Mouse (Mus musculus) forebrain, embryonic 10.5 days (tissue): Measurements from ENCODE around the gene Gtf2h4. TPM values are rescaled to one million over a fixed set of nuclear protein-coding genes. Genes with fewer than 3 reads are reported as not detected.

Experiments used
- DNase-seq: peaks from one replicate; pipeline ENCODE4 v3.0.0-alpha.2; 2017; ENCODE audit warnings: low spot score; ENCODE audit errors: extremely low spot score
- H3K27ac ChIP-seq: fragments of 300-500 bp; sonication (generic); 2 replicates; pipeline ENCODE4 v1.5.1; 2016; ENCODE audit warnings: mild to moderate bottlenecking
- H3K27me3 ChIP-seq: fragments of 300-500 bp; sonication (generic); 2 replicates; pipeline ENCODE4 v1.6.1; 2016; ENCODE audit warnings: mild to moderate bottlenecking; ENCODE audit not compliant: poor library complexity, severe bottlenecking
- H3K36me3 ChIP-seq: fragments of 300-500 bp; sonication (generic); replicated peaks from 2 replicates; pipeline ENCODE4 v1.6.1; 2016; ENCODE audit warnings: mild to moderate bottlenecking, moderate library complexity
- H3K4me1 ChIP-seq: fragments of 300-500 bp; sonication (generic); 2 replicates; pipeline ENCODE4 v1.6.1; 2016
- H3K4me3 ChIP-seq: fragments of 300-500 bp; sonication (generic); 2 replicates; pipeline ENCODE4 v1.5.1; 2016; ENCODE audit warnings: mild to moderate bottlenecking, moderate library complexity
- H3K9me3 ChIP-seq: fragments of 300-500 bp; sonication (generic); 2 replicates; pipeline ENCODE4 v1.6.1; 2016; ENCODE audit warnings: mild to moderate bottlenecking, moderate library complexity
- WGBS: fragments of 180-500 bp; shearing (Covaris S2); methylation state at CpG from one replicate; pipeline ENCODE4 v1.1.7; 2016; 5-methylcytosine and 5-hydroxymethylcytosine counted together
- polyA plus RNA-seq: library from polyadenylated mRNA; unstranded; fragments of >200 nt; fragmentation: Nextera tagmentation; extraction: Ambion mirVana; gene quantifications from 2 replicates; pipeline ENCODE4 v1.2.1, GENCODE M21; 2016

Gtf2h4 gene
- polyA plus RNA-seq, 1 experiment from 2014 or later: 59.3 TPM

GRCm38 (mm10) chr17:35703065-35703464 is 29.5 kb upstream of the Gtf2h4 start:
- Histone ChIP-seq H3K9me3 (no peaks in the 10 kb centered on the region), H3K4me1 (peaks cover 86% of the 10 kb centered on the region), H3K4me3 (peak overlapping the region; percentile 64), H3K27me3 (peaks cover 49% of the 10 kb centered on the region), H3K36me3 (peaks cover 12% of the 10 kb centered on the region), H3K27ac (peak overlapping the region; percentile 99)
- 5% methylated on average over 2 of the region's 2 CpGs for WGBS
- DNase-seq: no peak

DNA sequence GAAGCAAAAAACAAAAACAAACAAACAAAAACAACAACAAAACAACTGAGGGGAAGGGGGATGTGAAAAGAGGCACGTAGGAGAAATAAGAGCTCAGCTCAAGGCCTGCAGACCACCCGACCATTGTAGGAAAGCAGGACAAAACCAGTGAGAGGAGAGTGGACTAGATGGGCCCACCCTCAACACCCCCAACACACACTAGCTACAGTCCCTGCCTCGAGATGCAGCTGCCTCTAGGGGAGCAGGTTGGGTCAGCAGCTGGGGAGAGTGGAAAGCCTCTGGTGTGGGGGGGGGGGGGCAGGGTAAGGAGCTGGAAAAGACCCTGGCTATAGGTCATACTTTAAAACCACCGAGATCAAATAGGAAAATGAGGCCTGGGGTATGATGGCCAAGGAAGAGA is 29.1 kb upstream of the Gtf2h4 start:
- Histone ChIP-seq H3K27me3 (peaks cover 53% of the 10 kb centered on the region), H3K36me3 (peaks cover 12% of the 10 kb centered on the region), H3K4me3 (peak overlapping the region; percentile 64), H3K4me1 (peaks cover 88% of the 10 kb centered on the region), H3K9me3 (no peaks in the 10 kb centered on the region), H3K27ac (peak overlapping the region; percentile 99)
- WGBS: 6% methylated on average over 4 of the region's 4 CpGs
- peak; percentile 41 for DNase-seq

- peak; percentile 64 for DNase-seq
- peak overlapping the region; percentile 99 for H3K27ac ChIP-seq
- peaks cover 94% of the 10 kb centered on the region for H3K4me1 ChIP-seq
- H3K27me3 ChIP-seq: peaks cover 57% of the 10 kb centered on the region
- H3K9me3 ChIP-seq: no peaks in the 10 kb centered on the region
- peaks cover 12% of the 10 kb centered on the region for H3K36me3 ChIP-seq
- under 1% methylated on average over 16 of the region's 16 CpGs for WGBS
- H3K4me3 ChIP-seq: peak overlapping the region; percentile 64
Measured at GRCm38 (mm10) chr17:35701978-35702461, 28.5 kb upstream of the Gtf2h4 start.

DNA sequence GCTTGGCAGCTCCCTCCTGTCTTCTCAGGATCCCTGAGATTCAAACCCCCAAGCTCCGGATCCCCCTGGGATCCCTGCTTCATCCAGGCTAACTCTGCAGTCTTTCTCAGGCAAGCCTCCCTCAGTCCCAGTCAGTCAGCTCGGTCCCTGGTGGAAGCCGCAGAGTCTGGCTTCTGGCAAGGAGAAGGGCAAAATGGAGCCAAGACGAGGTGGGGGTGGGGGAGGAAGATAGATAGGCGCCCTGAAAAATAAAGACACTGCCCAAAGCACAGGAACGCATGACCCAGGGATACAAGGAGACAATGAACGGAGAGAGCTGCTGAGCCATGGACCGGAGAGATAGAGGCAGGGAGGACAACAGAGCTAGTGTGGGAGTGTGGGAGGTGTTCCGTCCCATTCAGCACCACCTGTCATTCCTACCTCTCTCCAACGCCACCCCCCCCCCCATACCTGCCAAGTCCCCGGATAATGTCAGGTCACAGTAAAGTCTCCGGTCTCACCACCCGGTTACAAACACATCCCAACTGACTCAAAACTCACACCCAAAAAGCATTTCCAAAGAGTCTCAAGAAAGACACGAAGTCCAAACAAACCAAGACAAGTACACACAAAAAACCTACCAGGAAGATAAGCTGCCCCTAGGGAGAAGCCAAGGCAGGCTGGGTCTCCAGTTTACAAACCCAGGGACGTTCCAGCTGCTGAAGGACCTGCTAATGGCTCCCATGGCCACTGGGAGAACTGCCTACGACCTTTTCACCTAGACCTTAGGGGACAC is 27.9 kb upstream of the Gtf2h4 start:
- peak overlapping the region; percentile 64 for H3K4me3 ChIP-seq
- peaks cover 57% of the 10 kb centered on the region for H3K27me3 ChIP-seq
- peak overlapping the region; percentile 99 for H3K27ac ChIP-seq
- WGBS: under 1% methylated on average over 16 of the region's 16 CpGs
- peaks cover 96% of the 10 kb centered on the region for H3K4me1 ChIP-seq
- no peaks in the 10 kb centered on the region for H3K9me3 ChIP-seq
- DNase-seq: peak; percentile 50
- H3K36me3 ChIP-seq: peaks cover 17% of the 10 kb centered on the region

DNA sequence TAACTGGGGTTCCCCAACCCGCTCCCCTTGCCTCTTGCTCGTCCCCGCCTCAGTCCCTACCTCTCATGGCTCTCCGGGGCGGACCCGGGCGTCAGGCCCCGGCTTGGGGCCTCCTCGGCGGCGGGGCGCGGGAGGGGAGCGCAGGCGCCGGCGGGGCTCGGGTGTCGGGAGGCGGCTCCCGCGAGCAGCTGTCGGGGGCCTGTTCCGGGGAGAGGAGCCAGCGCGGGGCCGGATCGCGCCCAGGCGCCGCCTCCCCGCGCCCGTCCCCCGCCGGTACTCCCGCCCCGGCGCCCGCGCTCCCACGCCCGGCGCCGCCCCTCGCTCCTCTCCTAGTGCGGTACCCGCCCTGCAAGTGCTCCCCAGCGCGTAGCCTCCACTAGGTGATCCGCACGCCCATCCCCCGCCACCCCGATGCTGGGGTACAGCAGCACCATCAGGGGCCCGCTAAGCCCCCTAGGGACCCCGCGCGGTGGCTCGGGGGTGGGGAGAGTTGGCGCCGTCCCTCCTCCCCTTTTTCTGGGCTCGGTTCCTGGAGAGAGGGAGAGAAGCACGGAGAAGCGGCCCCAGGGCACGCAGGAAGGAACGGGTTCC is 26.9 kb upstream of the Gtf2h4 start:
- H3K27me3 ChIP-seq: peaks cover 57% of the 10 kb centered on the region
- H3K36me3 ChIP-seq: peaks cover 26% of the 10 kb centered on the region
- H3K4me1 ChIP-seq: peaks cover 87% of the 10 kb centered on the region

GRCm38 (mm10) chr17:35699919-35700318 is 26.4 kb upstream of the Gtf2h4 start:
- H3K9me3 ChIP-seq: peaks cover 10% of the 10 kb centered on the region
- under 1% methylated on average over 19 of the region's 19 CpGs for WGBS
- peaks cover 57% of the 10 kb centered on the region for H3K27me3 ChIP-seq
- peaks cover 81% of the 10 kb centered on the region for H3K4me1 ChIP-seq
- DNase-seq: peak; percentile 43
- H3K4me3 ChIP-seq: peak overlapping the region; percentile 64
- H3K36me3 ChIP-seq: peaks cover 32% of the 10 kb centered on the region
- peak overlapping the region; percentile 99 for H3K27ac ChIP-seq

More for the DNA sequence above, 26.9 kb upstream of the Gtf2h4 start:
- DNase-seq: peak; percentile 46
- H3K4me3 ChIP-seq: peak overlapping the region; percentile 64
- H3K9me3 ChIP-seq: peaks cover 4% of the 10 kb centered on the region
- under 1% methylated on average over 61 of the region's 66 CpGs for WGBS
- peak overlapping the region; percentile 99 for H3K27ac ChIP-seq

DNA sequence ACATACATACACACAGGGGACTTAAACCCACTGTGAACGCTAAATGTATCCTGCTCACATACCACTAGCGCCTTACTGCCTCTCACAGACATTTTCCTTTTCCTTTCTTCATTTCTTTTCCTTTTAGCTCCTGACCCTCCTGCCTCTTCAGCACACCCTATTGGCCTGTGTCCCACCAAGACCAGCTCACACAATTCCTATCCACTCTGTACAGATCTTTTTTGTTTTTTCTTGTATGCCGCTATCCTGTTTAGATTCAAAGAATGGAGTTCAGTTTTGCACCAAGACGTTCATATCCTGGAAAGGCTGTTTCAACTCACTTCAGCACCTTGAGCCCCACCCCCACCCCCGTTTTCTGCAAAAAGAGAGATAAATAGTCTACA is 25.0 kb upstream of the Gtf2h4 start:
- 33% methylated on average over 5 of the region's 5 CpGs for WGBS
- H3K27ac ChIP-seq: peak overlapping the region; percentile 99
- peak overlapping the region; percentile 64 for H3K4me3 ChIP-seq
- peaks cover 68% of the 10 kb centered on the region for H3K4me1 ChIP-seq
- peaks cover 45% of the 10 kb centered on the region for H3K36me3 ChIP-seq
- peaks cover 50% of the 10 kb centered on the region for H3K27me3 ChIP-seq
- H3K9me3 ChIP-seq: peaks cover 10% of the 10 kb centered on the region
- DNase-seq: no peak

DNA sequence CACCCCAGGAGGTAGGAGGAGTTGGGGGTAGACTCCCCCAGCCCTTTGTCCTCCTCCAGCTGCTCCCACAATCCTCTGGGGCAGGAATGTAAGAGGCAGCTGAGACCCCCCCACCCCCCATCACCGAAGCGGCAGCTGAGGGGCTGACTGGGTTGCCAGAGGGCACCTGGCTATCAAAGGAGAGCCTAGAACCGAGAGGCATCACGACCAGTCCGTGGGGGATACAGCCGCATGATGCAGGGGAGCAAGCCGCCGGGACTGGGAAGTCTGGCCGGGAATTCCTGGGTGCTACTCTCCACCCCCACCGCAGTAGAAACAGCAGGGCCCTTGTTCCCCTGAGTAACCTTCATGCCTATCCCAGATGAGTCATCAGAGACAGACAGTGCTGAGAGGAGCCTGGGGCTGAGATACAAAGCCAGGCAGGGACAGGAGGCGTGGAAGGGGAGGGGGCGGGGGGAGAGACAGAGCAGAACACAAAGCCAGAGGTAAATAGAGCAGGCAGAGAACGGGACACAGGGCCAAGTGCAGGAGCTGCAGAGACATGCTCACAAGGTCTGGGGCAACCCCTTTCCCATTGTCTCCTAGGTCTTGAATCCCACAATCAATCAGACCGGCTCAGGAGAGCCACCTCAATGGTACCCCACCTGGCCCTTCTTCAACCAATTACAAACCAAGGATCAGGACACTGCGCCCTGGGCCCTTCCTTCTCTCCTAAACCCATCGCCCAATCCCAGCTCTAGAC is 24.4 kb upstream of the Gtf2h4 start:
- 1% methylated on average over 16 of the region's 16 CpGs for WGBS
- peaks cover 51% of the 10 kb centered on the region for H3K36me3 ChIP-seq
- peaks cover 50% of the 10 kb centered on the region for H3K27me3 ChIP-seq
- peak; percentile 72 for DNase-seq
- peak overlapping the region; percentile 64 for H3K4me3 ChIP-seq
- peaks cover 10% of the 10 kb centered on the region for H3K9me3 ChIP-seq
- H3K27ac ChIP-seq: peak overlapping the region; percentile 99
- peaks cover 64% of the 10 kb centered on the region for H3K4me1 ChIP-seq

GRCm38 (mm10) chr17:35697429-35697758 is 23.9 kb upstream of the Gtf2h4 start:
- WGBS: 11% methylated on average over 1 of the region's 1 CpGs
- peaks cover 45% of the 10 kb centered on the region for H3K27me3 ChIP-seq
- H3K36me3 ChIP-seq: peaks cover 56% of the 10 kb centered on the region
- H3K4me3 ChIP-seq: peak overlapping the region; percentile 64
- H3K4me1 ChIP-seq: peaks cover 58% of the 10 kb centered on the region
- H3K9me3 ChIP-seq: peaks cover 10% of the 10 kb centered on the region
- H3K27ac ChIP-seq: peak overlapping the region; percentile 99
- DNase-seq: no peak

GRCm38 (mm10) chr17:35696691-35697090 is 23.2 kb upstream of the Gtf2h4 start:
- H3K4me3 ChIP-seq: peak overlapping the region; percentile 64
- peaks cover 38% of the 10 kb centered on the region for H3K27me3 ChIP-seq
- H3K27ac ChIP-seq: peak overlapping the region; percentile 99
- H3K36me3 ChIP-seq: peaks cover 63% of the 10 kb centered on the region
- peaks cover 51% of the 10 kb centered on the region for H3K4me1 ChIP-seq
- DNase-seq: no peak
- peaks cover 10% of the 10 kb centered on the region for H3K9me3 ChIP-seq
- WGBS: 73% methylated on average over 6 of the region's 6 CpGs

DNA sequence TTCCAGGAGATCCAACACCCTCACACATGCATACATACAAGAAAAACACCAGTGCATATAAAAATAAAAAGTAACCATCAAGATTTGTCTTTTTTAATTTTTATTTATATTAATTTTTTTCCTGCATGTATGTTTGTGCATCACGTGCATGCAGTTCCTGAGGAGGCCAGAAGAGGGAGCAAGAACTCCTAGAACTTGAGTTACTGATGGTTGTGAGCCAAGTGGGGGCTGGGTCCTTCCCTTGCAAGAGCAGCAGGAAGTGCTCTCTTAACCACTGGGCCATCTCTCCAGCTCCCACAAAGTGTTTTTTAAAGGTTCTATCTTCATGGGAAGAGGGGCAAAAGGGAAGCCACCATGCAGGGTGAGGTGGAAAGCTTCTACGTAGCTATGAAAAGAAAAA is 21.8 kb upstream of the Gtf2h4 start:
- peaks cover 77% of the 10 kb centered on the region for H3K36me3 ChIP-seq

GRCm38 (mm10) chr17:35693906-35694305 is 20.4 kb upstream of the Gtf2h4 start:
- 93% methylated on average over 5 of the region's 5 CpGs for WGBS
- H3K4me3 ChIP-seq: no peak overlapping the region
- H3K4me1 ChIP-seq: peaks cover 25% of the 10 kb centered on the region
- H3K27ac ChIP-seq: no peak overlapping the region
- no peak for DNase-seq
- peaks cover 12% of the 10 kb centered on the region; the same call in 1 of the 2 replicates for H3K27me3 ChIP-seq
- peaks cover 80% of the 10 kb centered on the region for H3K36me3 ChIP-seq
- peaks cover 10% of the 10 kb centered on the region for H3K9me3 ChIP-seq

More for the DNA sequence above, 21.8 kb upstream of the Gtf2h4 start:
- peaks cover 10% of the 10 kb centered on the region for H3K9me3 ChIP-seq
- WGBS: 93% methylated on average over 2 of the region's 2 CpGs
- no peak overlapping the region for H3K4me3 ChIP-seq
- DNase-seq: no peak
- H3K27ac ChIP-seq: no peak overlapping the region
- peaks cover 24% of the 10 kb centered on the region for H3K27me3 ChIP-seq
- peaks cover 39% of the 10 kb centered on the region for H3K4me1 ChIP-seq
